Mouse (Mus musculus): ENCODE results near the gene Nploc4. TPM values are rescaled to one million over a fixed set of nuclear protein-coding genes. Genes with fewer than 3 reads are reported as not detected.

Gene Nploc4
- polyA plus RNA-seq, 1 experiment from 2014 or later = 52.4 TPM

DNA sequence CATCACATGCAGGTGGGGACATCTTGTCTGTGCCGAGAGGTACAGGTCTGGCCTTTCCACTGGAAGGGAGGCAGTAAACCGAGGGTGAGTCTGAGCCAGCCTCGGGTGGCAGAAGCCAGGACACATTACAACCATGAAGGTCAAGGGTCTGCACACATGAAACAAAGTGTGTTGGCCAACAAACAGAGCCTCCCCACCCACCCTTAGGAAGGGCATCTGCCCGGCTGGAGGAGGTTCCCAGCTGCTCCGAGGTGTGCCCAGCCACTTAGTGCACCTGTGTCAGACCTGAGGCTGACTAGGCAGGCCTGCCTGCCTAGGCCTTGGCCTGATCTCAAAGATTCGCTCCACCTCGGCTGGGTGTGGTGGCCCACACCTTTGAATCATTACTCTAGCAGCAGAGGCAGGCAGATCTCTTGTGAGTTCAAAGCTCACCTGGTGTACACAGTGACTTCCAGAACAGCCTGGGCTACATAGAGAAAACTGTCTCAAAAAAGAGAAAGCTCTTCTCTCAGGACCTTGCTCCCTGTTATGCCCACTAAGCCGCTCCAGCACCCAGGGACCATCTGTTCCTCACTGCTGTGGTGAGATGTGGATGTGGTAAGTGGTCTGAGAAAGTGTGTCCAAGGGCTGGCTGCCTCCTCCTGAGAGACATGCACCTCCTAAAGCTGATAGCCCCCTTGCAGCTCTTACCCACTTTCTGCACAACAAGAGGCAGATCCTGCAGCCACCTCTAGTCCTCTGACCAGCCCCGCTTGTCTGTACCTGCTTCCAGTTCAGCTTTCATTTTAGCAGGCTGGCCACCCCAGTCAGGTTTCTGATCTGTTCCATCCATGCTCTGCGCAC is 86.0 kb downstream of the Nploc4 start:
- ATAC-seq (replicated peaks; ENCODE audit: low FRiP score) = no peak
- H3K4me1 ChIP-seq (replicated peaks; ENCODE audit: control insufficient read depth, insufficient read depth, low read length) = peaks cover 13% of the 10 kb centered on the region
- H3K4me3 ChIP-seq (ENCODE audit: low read depth, low read length) = no peak overlapping the region
- DNase-seq (ENCODE audit: low spot score) = peak; percentile 50
- 88% methylated on average over 10 of the region's 10 CpGs for WGBS
- peak overlapping the region; percentile 100; the same call in 1 of the 2 replicates for H3K9ac ChIP-seq (ENCODE audit: low read length)
- H3K9me3 ChIP-seq (ENCODE audit: control insufficient read depth, low read length) = no peaks in the 10 kb centered on the region
- no peaks in the 10 kb centered on the region; the same call in 1 of the 2 replicates for H3K36me3 ChIP-seq (ENCODE audit: control insufficient read depth, insufficient read depth, low read length)
- peak overlapping the region; percentile 99; the same call in 1 of the 2 replicates for H3K27ac ChIP-seq (ENCODE audit: low read depth, low read length)
- H3K27me3 ChIP-seq (ENCODE audit: control insufficient read depth, insufficient read depth, low read length) = no peaks in the 10 kb centered on the region
- peak overlapping the region; percentile 89 for H3K4me2 ChIP-seq (ENCODE audit: low read depth, low read length, severe bottlenecking)

DNA sequence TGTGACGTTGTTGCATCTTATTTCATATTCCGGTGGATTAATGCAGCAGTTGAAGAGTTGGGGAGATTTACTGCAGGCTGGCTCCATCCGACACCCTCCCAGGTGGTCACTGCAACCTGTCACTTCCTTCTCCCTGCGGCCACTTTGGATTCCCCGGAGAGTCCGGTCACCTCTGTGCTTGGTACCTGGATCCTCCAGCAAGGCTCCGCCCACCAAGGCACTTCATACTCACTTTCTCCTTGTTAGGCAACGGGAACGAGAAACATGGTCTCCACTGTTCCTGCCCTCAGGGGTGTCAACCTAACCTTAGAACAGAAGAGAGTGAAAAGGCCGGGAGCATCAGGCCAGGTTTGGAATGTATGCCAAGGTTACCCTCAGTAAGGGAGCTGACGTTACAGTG is 86.8 kb downstream of the Nploc4 start:
- peaks cover 13% of the 10 kb centered on the region for H3K4me1 ChIP-seq (replicated peaks; ENCODE audit: control insufficient read depth, insufficient read depth, low read length)
- 21% methylated on average over 11 of the region's 11 CpGs for WGBS

DNA sequence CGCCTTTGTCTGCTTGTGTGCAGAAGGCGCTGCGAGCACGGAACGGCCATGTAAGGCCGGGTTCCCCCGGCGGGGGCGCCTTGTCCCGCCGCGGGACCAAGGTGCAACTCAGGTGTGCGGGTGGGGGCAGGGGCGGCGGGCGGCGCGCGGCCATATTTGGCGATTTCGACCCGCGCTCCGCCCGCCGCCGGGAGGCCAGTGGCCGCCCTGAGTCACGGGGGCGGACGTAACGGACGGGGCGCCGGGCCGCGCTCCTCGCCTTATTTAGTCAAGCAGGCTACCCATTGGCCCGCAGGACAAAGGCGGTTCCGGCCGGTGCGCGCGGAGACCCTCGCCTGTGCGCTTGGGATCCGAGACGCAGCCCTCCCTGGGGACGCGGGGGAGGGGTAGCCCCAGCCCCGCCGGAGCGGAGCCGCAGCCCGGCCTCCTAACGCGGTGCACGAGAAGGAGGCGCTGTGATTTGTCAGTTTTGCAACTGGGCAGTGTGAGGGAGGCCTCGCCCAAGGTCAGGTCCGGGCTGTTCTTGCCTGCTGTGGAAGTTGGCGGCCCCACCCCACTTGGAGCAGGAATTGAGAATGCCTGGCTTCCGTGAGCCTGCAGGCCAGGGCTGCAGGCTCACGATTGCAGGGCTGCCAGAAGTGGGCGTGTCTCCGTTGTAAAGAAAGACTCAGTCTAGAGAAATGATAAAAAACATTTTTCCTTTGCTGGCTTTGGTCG is 87.4 kb downstream of the Nploc4 start:
- peak overlapping the region; percentile 100 for H3K4me3 ChIP-seq (ENCODE audit: low read depth, low read length)
- H3K36me3 ChIP-seq (ENCODE audit: control insufficient read depth, insufficient read depth, low read length) = peaks cover 3% of the 10 kb centered on the region; the same call in 1 of the 2 replicates
- H3K9ac ChIP-seq (ENCODE audit: low read length) = peak overlapping the region; percentile 100
- no peaks in the 10 kb centered on the region for H3K27me3 ChIP-seq (ENCODE audit: control insufficient read depth, insufficient read depth, low read length)
- peaks cover 16% of the 10 kb centered on the region for H3K4me1 ChIP-seq (replicated peaks; ENCODE audit: control insufficient read depth, insufficient read depth, low read length)
- under 1% methylated on average over 68 of the region's 68 CpGs for WGBS
- DNase-seq (ENCODE audit: low spot score) (peak; percentile 95), ATAC-seq (replicated peaks; ENCODE audit: low FRiP score) (peak; percentile 80)
- H3K27ac ChIP-seq (ENCODE audit: low read depth, low read length) = peak overlapping the region; percentile 99
- no peaks in the 10 kb centered on the region for H3K9me3 ChIP-seq (ENCODE audit: control insufficient read depth, low read length)
- peak overlapping the region; percentile 89 for H3K4me2 ChIP-seq (ENCODE audit: low read depth, low read length, severe bottlenecking)

More for the DNA sequence above, 86.8 kb downstream of the Nploc4 start:
- DNase-seq (ENCODE audit: low spot score) (peak; percentile 65), ATAC-seq (replicated peaks; ENCODE audit: low FRiP score) (no peak)
- Histone ChIP-seq H3K36me3 (ENCODE audit: control insufficient read depth, insufficient read depth, low read length) (no peaks in the 10 kb centered on the region; the same call in 1 of the 2 replicates), H3K27ac (ENCODE audit: low read depth, low read length) (peak overlapping the region; percentile 99), H3K9me3 (ENCODE audit: control insufficient read depth, low read length) (no peaks in the 10 kb centered on the region), H3K27me3 (ENCODE audit: control insufficient read depth, insufficient read depth, low read length) (no peaks in the 10 kb centered on the region), H3K4me3 (ENCODE audit: low read depth, low read length) (peak overlapping the region; percentile 100), H3K4me2 (ENCODE audit: low read depth, low read length, severe bottlenecking) (peak overlapping the region; percentile 89), H3K9ac (ENCODE audit: low read length) (peak overlapping the region; percentile 100)

DNA sequence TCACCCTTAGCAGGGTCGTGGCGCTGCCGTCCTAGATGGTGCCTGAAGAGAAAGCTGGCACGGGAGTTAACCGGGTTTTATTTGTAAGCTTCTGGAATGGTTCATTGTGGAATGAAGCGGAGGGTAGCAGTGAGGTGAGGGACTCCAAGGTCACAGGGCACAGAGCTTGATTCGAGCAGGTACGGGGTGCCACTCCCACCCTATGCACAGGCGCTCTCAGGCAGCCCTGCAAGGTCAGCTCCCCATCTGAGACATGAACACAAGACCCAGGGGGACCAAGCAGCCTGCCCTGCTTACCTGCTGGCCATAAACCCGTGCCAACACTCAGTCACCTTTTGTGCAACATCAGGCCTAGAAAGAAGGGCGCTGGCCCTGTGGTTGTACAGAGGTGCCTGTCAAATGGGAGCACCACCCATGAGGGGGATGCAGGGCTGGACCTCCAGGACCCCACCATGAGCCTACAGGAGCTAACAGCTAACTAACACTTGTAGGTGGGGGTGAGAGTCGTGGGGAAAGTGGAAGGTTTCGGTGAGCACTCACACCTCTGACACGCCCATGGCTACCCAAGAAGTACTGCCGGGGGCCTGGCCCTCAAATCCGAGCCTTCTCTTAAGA is 88.0 kb downstream of the Nploc4 start:
- Histone ChIP-seq H3K4me3 (ENCODE audit: low read depth, low read length) (peak overlapping the region; percentile 100), H3K9ac (ENCODE audit: low read length) (peak overlapping the region; percentile 100), H3K27ac (ENCODE audit: low read depth, low read length) (peak overlapping the region; percentile 99), H3K27me3 (ENCODE audit: control insufficient read depth, insufficient read depth, low read length) (no peaks in the 10 kb centered on the region), H3K4me1 (replicated peaks; ENCODE audit: control insufficient read depth, insufficient read depth, low read length) (peaks cover 18% of the 10 kb centered on the region), H3K4me2 (ENCODE audit: low read depth, low read length, severe bottlenecking) (peak overlapping the region; percentile 89), H3K9me3 (ENCODE audit: control insufficient read depth, low read length) (no peaks in the 10 kb centered on the region), H3K36me3 (ENCODE audit: control insufficient read depth, insufficient read depth, low read length) (peaks cover 5% of the 10 kb centered on the region; the same call in 1 of the 2 replicates)
- DNase-seq (ENCODE audit: low spot score) (peak; percentile 82), ATAC-seq (replicated peaks; ENCODE audit: low FRiP score) (peak; percentile 0; the same call in 1 of the 2 replicates)
- WGBS = 3% methylated on average over 16 of the region's 16 CpGs

DNA sequence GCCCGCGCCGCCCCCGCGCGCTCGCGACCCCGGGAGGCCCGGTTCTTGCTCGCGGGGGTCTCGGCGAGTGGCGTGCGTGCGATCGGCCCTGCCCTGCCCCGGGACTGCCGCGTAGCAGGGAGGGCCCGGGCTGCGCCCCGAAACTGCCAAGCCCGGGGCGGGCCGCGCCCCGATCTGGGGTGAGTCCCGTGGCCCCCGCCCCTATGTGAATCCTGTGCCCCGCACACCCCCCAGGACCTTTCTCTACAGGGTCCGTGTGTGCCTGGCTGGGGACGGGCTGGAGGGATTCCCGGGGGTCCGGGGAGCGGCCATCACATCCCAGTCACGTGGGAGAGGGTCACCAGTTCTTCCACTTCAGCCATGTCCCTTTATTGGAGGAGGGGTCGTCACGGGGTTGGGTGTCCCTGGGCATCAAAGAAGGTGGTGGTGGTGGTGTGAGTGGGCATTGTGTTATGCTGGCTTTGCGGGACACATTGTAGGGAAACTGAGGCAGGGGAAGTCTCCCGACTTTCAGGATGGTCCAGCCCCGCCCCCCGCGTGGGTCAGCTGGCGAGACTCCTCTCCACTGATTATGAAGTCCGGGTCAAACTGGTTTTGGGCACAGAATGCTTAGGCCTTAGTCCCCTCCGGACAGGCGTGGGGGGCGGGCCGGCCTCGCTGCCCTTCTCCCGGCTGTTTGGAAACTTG is 88.7 kb downstream of the Nploc4 start:
- peak; percentile 91 for DNase-seq (ENCODE audit: low spot score)
- peak; percentile 60 for ATAC-seq (replicated peaks; ENCODE audit: low FRiP score)
- 2% methylated on average over 39 of the region's 53 CpGs for WGBS
- H3K9ac ChIP-seq (ENCODE audit: low read length) = peak overlapping the region; percentile 100
- H3K27ac ChIP-seq (ENCODE audit: low read depth, low read length) = peak overlapping the region; percentile 99
- no peaks in the 10 kb centered on the region for H3K9me3 ChIP-seq (ENCODE audit: control insufficient read depth, low read length)
- peak overlapping the region; percentile 89 for H3K4me2 ChIP-seq (ENCODE audit: low read depth, low read length, severe bottlenecking)
- H3K36me3 ChIP-seq (ENCODE audit: control insufficient read depth, insufficient read depth, low read length) = peaks cover 5% of the 10 kb centered on the region; the same call in 1 of the 2 replicates
- peaks cover 18% of the 10 kb centered on the region for H3K4me1 ChIP-seq (replicated peaks; ENCODE audit: control insufficient read depth, insufficient read depth, low read length)
- H3K4me3 ChIP-seq (ENCODE audit: low read depth, low read length) = peak overlapping the region; percentile 100
- no peaks in the 10 kb centered on the region for H3K27me3 ChIP-seq (ENCODE audit: control insufficient read depth, insufficient read depth, low read length)

DNA sequence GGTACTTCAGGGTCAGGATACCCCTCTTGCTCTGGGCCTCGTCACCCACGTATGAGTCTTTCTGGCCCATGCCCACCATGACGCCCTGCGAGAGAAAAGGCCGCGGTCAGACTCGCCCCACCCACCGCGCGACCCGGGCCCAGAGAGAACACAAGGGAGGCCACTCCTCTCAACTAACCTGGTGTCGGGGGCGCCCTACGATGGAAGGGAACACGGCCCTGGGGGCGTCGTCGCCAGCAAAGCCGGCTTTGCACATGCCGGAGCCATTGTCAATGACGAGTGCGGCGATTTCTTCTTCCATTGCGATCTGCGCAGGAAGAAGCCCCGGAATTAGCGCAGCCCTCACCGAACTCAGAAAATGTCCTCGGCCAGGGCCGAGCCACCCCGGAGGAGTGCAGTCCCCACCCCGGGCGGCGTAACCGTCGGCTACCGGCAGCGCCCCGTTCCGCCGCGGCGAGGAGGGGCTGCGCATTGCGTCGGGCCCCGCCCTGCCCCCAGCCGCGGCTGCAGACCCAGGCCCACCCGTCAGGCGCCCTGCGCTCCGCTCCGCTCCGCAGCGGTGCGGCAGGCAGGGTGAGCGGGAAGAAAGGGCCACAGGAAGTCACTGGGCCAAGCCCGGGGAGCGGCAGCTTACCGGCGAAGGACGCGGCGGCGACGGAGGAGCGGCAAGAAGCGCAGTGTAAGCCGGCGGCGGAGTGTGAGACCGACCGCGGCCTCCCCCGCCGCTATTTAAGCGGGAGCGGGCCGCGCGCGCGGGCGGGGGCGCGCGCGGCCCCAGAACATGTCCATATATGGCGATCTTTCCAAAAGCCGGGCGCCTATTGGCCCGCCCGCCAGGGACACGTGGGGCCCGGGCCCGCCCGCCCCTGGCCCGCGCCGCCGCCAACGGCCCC is 89.5 kb downstream of the Nploc4 start, which contains the start of gene Actg1:
Gene Actg1 (minus strand): TSS at position 752 of the 893 bp plus-strand sequence.
- H3K36me3 ChIP-seq (ENCODE audit: control insufficient read depth, insufficient read depth, low read length) = peaks cover 5% of the 10 kb centered on the region; the same call in 1 of the 2 replicates
- H3K4me1 ChIP-seq (replicated peaks; ENCODE audit: control insufficient read depth, insufficient read depth, low read length) = peaks cover 18% of the 10 kb centered on the region
- no peaks in the 10 kb centered on the region for H3K27me3 ChIP-seq (ENCODE audit: control insufficient read depth, insufficient read depth, low read length)
- peak; percentile 71 for DNase-seq (ENCODE audit: low spot score)
- 4% methylated on average over 101 of the region's 103 CpGs for WGBS
- H3K4me3 ChIP-seq (ENCODE audit: low read depth, low read length) = peak within 1 kb of the TSS; percentile 100
- H3K9ac ChIP-seq (ENCODE audit: low read length) = peak within 1 kb of the TSS; percentile 100
- H3K9me3 ChIP-seq (ENCODE audit: control insufficient read depth, low read length) = no peaks in the 10 kb centered on the region
- H3K27ac ChIP-seq (ENCODE audit: low read depth, low read length) = peak within 1 kb of the TSS; percentile 99
- H3K4me2 ChIP-seq (ENCODE audit: low read depth, low read length, severe bottlenecking) = peak within 1 kb of the TSS; percentile 89
- ATAC-seq (replicated peaks; ENCODE audit: low FRiP score) = peak; percentile 84

DNA sequence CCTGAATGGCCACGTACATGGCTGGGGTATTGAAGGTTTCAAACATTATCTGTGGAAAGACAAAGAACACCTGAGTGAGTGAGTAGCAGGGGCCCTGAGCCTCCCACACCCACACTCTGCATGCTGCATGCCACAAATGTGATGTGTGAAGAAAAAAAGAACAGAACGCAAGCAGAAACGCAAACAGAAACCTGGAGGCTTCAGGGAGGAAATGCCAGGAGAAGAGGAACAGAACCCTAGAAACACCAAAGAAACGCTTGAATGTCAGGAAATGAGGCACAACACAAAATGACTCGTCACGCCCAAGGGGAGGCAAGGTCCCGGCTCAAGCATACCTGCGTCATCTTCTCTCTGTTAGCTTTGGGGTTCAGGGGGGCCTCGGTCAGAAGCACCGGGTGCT is 90.2 kb downstream of the Nploc4 start:
- H3K9me3 ChIP-seq (ENCODE audit: control insufficient read depth, low read length) = no peaks in the 10 kb centered on the region
- WGBS = 10% methylated on average over 10 of the region's 10 CpGs
- peak overlapping the region; percentile 100 for H3K9ac ChIP-seq (ENCODE audit: low read length)
- H3K36me3 ChIP-seq (ENCODE audit: control insufficient read depth, insufficient read depth, low read length) = peaks cover 5% of the 10 kb centered on the region; the same call in 1 of the 2 replicates
- ATAC-seq (replicated peaks; ENCODE audit: low FRiP score) = no peak
- H3K27me3 ChIP-seq (ENCODE audit: control insufficient read depth, insufficient read depth, low read length) = no peaks in the 10 kb centered on the region
- H3K4me2 ChIP-seq (ENCODE audit: low read depth, low read length, severe bottlenecking) = peak overlapping the region; percentile 89
- no peak overlapping the region for H3K27ac ChIP-seq (ENCODE audit: low read depth, low read length)
- peaks cover 18% of the 10 kb centered on the region for H3K4me1 ChIP-seq (replicated peaks; ENCODE audit: control insufficient read depth, insufficient read depth, low read length)
- peak; percentile 50 for DNase-seq (ENCODE audit: low spot score)
- peak overlapping the region; percentile 100 for H3K4me3 ChIP-seq (ENCODE audit: low read depth, low read length)
